Mouse (Mus musculus) ES-Bruce4 (cell line): ENCODE measurements around the gene Hexim1.

Experiments used
- CTCF ChIP-seq: IDR thresholded peaks from one replicate; pipeline ENCODE4 v1.8.1; 2011; ENCODE audit warnings: low read depth, low read length
- EP300 ChIP-seq: IDR thresholded peaks from 2 replicates; pipeline ENCODE4 v1.6.1; 2011; ENCODE audit warnings: low read depth, low read length; ENCODE audit not compliant: insufficient read depth
- POLR2A ChIP-seq: IDR thresholded peaks from one replicate; pipeline ENCODE4 v1.8.1; 2011; ENCODE audit warnings: low read length; ENCODE audit not compliant: insufficient read depth

- no peak for TF ChIP-seq CTCF
- peak; percentile 10 for TF ChIP-seq POLR2A
- TF ChIP-seq EP300, result peak; percentile 47
These were observed 4.0 kb upstream of the Hexim1 start for GRCm38 (mm10) chr11:103111881-103112551.
